Mouse (Mus musculus) liver, adult 2 months (tissue): ENCODE data around the gene N4bp2.

Experiments
- CTCF ChIP-seq: fragments of 200-500 bp; IDR thresholded peaks from 2 replicates; pipeline ENCODE4 v1.5.1; 2011; ENCODE audit warnings: low read depth, low read length, control low read depth
- POLR2A ChIP-seq: fragments of 200-500 bp; IDR thresholded peaks from 2 replicates; pipeline ENCODE4 v1.6.1; 2011; ENCODE audit warnings: low read length, control low read depth; ENCODE audit not compliant: insufficient read depth; ENCODE audit errors: extremely low read depth

DNA sequence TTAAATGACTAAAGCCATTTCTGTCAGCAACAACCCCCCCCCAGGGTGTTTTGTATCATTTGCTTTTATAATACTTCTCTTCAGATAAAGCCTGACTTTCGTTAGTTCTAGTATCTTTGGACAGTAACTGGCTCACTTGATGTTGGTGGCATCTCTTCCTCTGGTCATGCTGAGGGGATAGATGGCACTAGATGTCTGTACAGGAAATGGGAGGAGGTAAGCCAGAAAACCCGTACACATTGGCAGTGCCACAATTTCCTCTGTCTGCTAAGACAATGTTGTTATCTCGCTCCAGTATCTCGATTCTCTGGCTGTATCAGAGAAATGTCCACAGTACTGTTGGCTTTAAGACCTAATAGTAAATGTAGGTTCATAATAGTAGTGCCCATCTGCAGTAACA lies 109.9 kb downstream of the N4bp2 start:
- TF ChIP-seq CTCF = no peak
- TF ChIP-seq POLR2A = no peak
